ENCODE assay signal across 12 mouse cellular contexts in the genomic region with DNA sequence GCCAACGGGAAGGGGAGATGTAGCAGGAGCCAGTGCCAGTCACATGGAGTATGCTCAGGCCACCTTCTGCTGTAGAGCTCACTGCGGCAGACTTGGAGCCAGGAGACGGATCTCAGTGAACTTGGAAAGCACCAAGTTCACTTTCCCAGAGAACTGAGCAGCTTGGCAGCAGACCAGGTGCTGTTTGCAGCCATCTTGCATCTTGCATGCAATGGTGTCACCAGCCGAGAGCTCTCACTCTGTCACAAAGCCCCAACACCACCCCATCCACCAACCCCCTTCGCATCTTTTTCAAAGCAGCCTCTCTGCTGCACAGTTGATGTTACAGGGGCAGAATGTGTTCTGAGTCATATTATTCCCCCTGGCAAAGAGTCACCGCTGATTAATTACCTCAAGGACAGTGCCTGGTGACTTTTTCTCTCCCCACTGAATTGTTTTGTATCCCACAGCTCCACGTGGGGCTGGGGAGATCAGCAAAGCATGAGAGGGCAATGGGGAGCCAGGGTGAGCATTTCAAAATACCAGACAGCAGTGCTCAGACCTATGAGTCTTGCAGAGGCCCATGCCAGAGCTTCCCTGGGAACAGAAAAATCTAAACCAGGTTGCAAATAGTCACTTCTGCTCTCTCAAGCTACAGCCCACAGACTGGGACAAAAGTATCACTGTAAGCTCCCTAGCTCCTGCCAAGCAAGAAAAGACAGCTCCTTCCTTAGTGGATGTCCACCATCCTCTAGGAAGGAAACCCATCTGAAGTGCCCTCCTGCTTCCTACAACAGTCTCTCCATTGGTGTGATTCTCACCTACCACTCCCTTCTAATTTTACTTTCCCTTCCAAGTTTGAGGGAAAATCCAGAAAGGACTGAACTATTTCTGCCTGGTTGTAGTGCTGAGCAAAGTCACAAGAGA.
DNase-seq lines count a peak whose midpoint lies in the region; ATAC-seq and TF ChIP-seq lines count a peak whose summit lies in the region.
"Had no signal": no experiment of that assay in that cellular context is flagged by ENCODE, and none has a peak within 500 bp of the region (broad histone marks: within the 10 kb centered on the region; RNA-seq: fewer than 3 reads in every experiment).

No protein-coding gene starts in this region.

- H3K9ac ChIP-seq in lung, embryonic 14.5 days = no peak overlapping the region
- H3K9ac ChIP-seq: liver, embryonic 14.5 days had no signal

- intact Hi-C loops in left cerebral cortex, postnatal 4 days (cut with DNase I) = no loop called here

- H3K27ac ChIP-seq in lung, embryonic 14.5 days (ENCODE audit: low read depth) = no peak overlapping the region
- H3K27ac ChIP-seq: liver, embryonic 14.5 days had no signal

- TF ChIP-seq POLR2A in lung, adult 2 months (IDR thresholded peaks at IDR 0.05; ENCODE audit: borderline replicate concordance, extremely low read depth, low read depth, low read length) = no peak
- TF ChIP-seq POLR2A in brain, embryonic 14.5 days (IDR thresholded peaks at IDR 0.05; ENCODE audit: borderline replicate concordance, extremely low read depth, insufficient read depth, insufficient read length, poor library complexity, severe bottlenecking) = no peak

- ATAC-seq in lung, embryonic 14.5 days (ENCODE audit: insufficient read depth) = no peak
- no peak for ATAC-seq in inflammation-experienced regulatory T-cells, adult 6 months

- H3K4me3 ChIP-seq in lung, embryonic 14.5 days (ENCODE audit: low read depth, low read length) = no peak overlapping the region
- H3K4me3 ChIP-seq in lung, adult 2 months (replicated peaks; ENCODE audit: extremely low read depth, low read depth, low read length) = no peak overlapping the region

- WGBS in lung, embryonic 14.5 days = 58% methylated on average over 7 of the region's 7 CpGs
- 68% methylated on average over 7 of the region's 7 CpGs for WGBS in lung, adult 2 months

- no peak for TF ChIP-seq CTCF in lung, embryonic 14.5 days (IDR thresholded peaks at IDR 0.05; ENCODE audit: low read depth)
- no peak for TF ChIP-seq CTCF in lung, adult 2 months (IDR thresholded peaks at IDR 0.05; ENCODE audit: insufficient read depth, low read length)
- TF ChIP-seq CTCF in brain, embryonic 14.5 days (IDR thresholded peaks at IDR 0.05; ENCODE audit: borderline replicate concordance, extremely low read depth, insufficient read depth, insufficient read length) = no peak

- H3K27me3 ChIP-seq in lung, embryonic 14.5 days (ENCODE audit: insufficient read depth, low read length) = no peaks in the 10 kb centered on the region

- H3K36me3 ChIP-seq in lung, embryonic 14.5 days (ENCODE audit: insufficient read depth) = no peaks in the 10 kb centered on the region

- no peaks in the 10 kb centered on the region for H3K4me1 ChIP-seq in lung, embryonic 14.5 days (ENCODE audit: insufficient read depth)
- no peaks in the 10 kb centered on the region for H3K4me1 ChIP-seq in lung, adult 2 months (ENCODE audit: control insufficient read depth, insufficient read depth, low read length)

- peak; percentile 8 for DNase-seq in cerebellum, adult 11-12 months
- DNase-seq in cerebellum, adult 8-10 months = no peak
- peak; percentile 30 for DNase-seq in lung, embryonic 14.5 days
- no peak for DNase-seq in lung, adult 2 months
- DNase-seq in brain, embryonic 14.5 days (ENCODE audit: low read depth) = peak; percentile 48
- DNase-seq in left cerebral cortex, postnatal 4 days = peak; percentile 53
- no peak for DNase-seq in layer of hippocampus, postnatal 36 days
- DNase-seq: gastrocnemius, postnatal 14 days; kidney, postnatal 14 days; thymus, postnatal 14 days had no signal

- no peaks in the 10 kb centered on the region for H3K9me3 ChIP-seq in lung, embryonic 14.5 days (ENCODE audit: low read depth, low read length)

- H3K4me2 ChIP-seq in lung, embryonic 14.5 days = no peak overlapping the region

Comparison
In these comparisons a context has a peak if more than half of its experiments do, and no peak if none do; other contexts are left out.
1. DNase-seq: peak in cerebellum, adult 11-12 months (single experiment), lung, embryonic 14.5 days (single experiment), brain, embryonic 14.5 days (single experiment) and left cerebral cortex, postnatal 4 days (single experiment); none in cerebellum, adult 8-10 months (single experiment), lung, adult 2 months (single experiment) and layer of hippocampus, postnatal 36 days (0 of 2).